Mouse (Mus musculus): Measurements from ENCODE around the gene Antxr2. TPM values are rescaled to one million over a fixed set of nuclear protein-coding genes. Genes with fewer than 3 reads are reported as not detected.

Gene Antxr2
- polyA plus RNA-seq, 1 experiment from 2014 or later, result 14.0 TPM

DNA sequence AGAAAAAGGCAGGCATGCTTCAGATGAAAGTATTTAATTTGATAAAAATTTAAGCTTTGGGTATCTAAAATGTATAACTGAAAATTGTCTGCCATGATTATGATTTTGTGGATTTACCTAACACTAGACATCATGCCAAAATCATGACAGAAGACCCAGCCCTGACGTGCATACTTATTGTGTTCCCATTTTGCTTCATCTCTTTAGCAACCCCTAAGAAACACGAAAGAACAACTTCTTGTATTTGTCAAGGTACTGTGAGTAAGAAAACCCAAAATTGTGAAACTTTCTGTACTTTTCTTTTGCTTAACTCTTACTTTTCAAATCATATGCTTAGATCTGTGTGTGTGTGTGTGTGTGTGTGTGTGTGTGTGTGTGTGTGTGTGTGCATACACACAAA, 6.3 kb downstream of the Antxr2 start:
- Histone ChIP-seq H3K9me3 (no peaks in the 10 kb centered on the region), H3K4me2 (replicated peaks) (no peak overlapping the region), H3K4me3 (no peak overlapping the region), H3K4me1 (no peaks in the 10 kb centered on the region), H3K27ac (no peak overlapping the region), H3K36me3 (no peaks in the 10 kb centered on the region), H3K9ac (no peak overlapping the region), H3K27me3 (replicated peaks) (no peaks in the 10 kb centered on the region)
- WGBS, result 93% methylated on average over 2 of the region's 2 CpGs
- no peak for ATAC-seq (ENCODE audit: low FRiP score, low read depth)

DNA sequence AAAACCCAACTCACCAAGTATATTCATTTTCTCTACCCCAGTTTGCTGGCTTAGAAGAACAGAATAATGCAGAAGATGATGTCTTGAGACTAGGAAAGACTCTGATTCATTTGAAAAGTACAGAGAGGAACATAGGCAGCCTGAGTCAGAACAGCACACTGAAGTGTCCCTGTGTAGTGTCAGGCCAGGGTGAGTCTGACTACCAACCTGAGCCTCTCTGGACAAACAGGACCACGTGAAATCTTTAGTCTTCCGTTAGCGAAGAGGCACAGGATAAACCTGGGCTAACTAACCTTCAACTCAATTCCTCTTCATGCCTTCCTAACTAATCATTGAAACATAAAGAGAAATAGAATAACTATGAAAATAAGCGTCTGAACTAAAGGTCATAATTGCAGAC, 9.3 kb downstream of the Antxr2 start:
- ATAC-seq (ENCODE audit: low FRiP score, low read depth), result no peak
- H3K27ac ChIP-seq, result no peak overlapping the region
- H3K4me3 ChIP-seq, result no peak overlapping the region
- no peaks in the 10 kb centered on the region for H3K36me3 ChIP-seq
- no peak overlapping the region for H3K4me2 ChIP-seq (replicated peaks)
- WGBS, result 98% methylated on average over 4 of the region's 4 CpGs
- no peaks in the 10 kb centered on the region for H3K4me1 ChIP-seq
- H3K27me3 ChIP-seq (replicated peaks), result no peaks in the 10 kb centered on the region
- no peaks in the 10 kb centered on the region for H3K9me3 ChIP-seq
- H3K9ac ChIP-seq, result no peak overlapping the region

DNA sequence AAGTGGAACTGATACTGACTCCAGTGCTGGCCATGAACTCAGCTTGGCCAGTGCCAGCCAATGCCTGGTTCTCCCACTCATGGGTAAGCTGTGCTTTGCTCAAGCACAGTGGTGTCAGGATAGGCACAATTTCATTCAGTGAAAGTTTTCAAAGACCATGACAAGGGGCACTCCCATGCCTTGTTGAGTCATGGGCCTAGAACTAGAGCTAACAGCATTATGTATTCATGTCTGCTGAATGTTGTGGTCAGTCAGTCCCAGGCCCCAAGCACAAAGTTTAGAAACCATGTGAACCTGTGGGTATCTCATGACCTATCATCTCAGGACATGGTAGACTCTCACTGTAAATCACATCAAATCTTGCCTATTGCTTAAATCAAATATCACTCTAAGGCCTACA, 10.2 kb downstream of the Antxr2 start:
- H3K4me1 ChIP-seq, result no peaks in the 10 kb centered on the region
- H3K36me3 ChIP-seq, result no peaks in the 10 kb centered on the region
- no peak overlapping the region for H3K27ac ChIP-seq
- H3K9me3 ChIP-seq, result no peaks in the 10 kb centered on the region
- no peak overlapping the region for H3K4me3 ChIP-seq
- H3K4me2 ChIP-seq (replicated peaks), result no peak overlapping the region
- no peak overlapping the region for H3K9ac ChIP-seq
- no peaks in the 10 kb centered on the region for H3K27me3 ChIP-seq (replicated peaks)
- ATAC-seq (ENCODE audit: low FRiP score, low read depth), result no peak

DNA sequence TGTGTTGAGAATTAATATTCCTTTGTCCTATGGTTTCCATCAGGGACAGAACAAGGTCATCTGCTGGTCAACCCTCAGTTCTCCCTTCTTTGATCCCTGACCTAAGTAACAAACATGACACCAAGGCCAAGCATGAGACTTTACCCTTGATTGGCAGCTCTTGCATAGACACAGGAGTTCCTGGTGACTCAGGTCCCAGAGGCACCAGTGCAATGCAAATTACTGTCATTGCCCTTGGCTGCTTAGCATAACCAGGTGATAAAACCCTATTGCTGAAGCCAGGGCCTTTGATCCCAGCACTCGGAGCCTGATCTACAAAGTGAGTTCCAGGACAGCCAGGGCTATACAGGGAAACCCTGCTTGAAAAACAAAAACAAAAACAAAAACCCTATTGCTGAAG, 11.4 kb downstream of the Antxr2 start:
- 39% methylated on average over 1 of the region's 1 CpGs for whole genome bisulfite sequencing
- H3K36me3 ChIP-seq, result no peaks in the 10 kb centered on the region

DNA sequence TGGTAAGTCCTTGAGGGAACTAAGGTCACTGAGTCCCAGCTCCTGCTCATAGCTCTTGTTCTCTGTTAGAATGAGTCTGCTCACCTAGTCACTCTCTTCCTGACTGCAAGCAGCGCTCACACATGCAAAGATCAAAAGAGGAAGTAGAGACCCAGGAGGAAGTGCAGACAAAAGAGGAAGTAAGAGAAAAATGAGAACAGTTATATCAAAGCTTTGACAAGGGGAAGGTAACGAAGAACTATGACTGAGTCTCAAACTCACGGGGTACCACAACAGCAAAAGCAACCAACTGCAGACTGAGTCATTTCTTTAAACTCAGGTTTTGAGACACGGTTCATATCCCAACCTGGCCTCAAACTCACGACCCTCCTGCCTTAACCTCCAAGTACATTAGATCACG, 12.7 kb downstream of the Antxr2 start:
- Histone ChIP-seq H3K27ac (no peak overlapping the region), H3K4me1 (no peaks in the 10 kb centered on the region), H3K4me2 (replicated peaks) (no peak overlapping the region), H3K9ac (no peak overlapping the region), H3K27me3 (replicated peaks) (no peaks in the 10 kb centered on the region), H3K4me3 (no peak overlapping the region), H3K9me3 (no peaks in the 10 kb centered on the region), H3K36me3 (no peaks in the 10 kb centered on the region)
- ATAC-seq (ENCODE audit: low FRiP score, low read depth), result no peak
- 90% methylated on average over 6 of the region's 6 CpGs for whole genome bisulfite sequencing

More for the DNA sequence above, 11.4 kb downstream of the Antxr2 start:
- H3K9me3 ChIP-seq, result no peaks in the 10 kb centered on the region
- H3K27ac ChIP-seq, result no peak overlapping the region
- H3K9ac ChIP-seq, result no peak overlapping the region
- no peak for ATAC-seq (ENCODE audit: low FRiP score, low read depth)
- H3K4me1 ChIP-seq, result no peaks in the 10 kb centered on the region
- no peak overlapping the region for H3K4me2 ChIP-seq (replicated peaks)
- H3K4me3 ChIP-seq, result no peak overlapping the region
- H3K27me3 ChIP-seq (replicated peaks), result no peaks in the 10 kb centered on the region

DNA sequence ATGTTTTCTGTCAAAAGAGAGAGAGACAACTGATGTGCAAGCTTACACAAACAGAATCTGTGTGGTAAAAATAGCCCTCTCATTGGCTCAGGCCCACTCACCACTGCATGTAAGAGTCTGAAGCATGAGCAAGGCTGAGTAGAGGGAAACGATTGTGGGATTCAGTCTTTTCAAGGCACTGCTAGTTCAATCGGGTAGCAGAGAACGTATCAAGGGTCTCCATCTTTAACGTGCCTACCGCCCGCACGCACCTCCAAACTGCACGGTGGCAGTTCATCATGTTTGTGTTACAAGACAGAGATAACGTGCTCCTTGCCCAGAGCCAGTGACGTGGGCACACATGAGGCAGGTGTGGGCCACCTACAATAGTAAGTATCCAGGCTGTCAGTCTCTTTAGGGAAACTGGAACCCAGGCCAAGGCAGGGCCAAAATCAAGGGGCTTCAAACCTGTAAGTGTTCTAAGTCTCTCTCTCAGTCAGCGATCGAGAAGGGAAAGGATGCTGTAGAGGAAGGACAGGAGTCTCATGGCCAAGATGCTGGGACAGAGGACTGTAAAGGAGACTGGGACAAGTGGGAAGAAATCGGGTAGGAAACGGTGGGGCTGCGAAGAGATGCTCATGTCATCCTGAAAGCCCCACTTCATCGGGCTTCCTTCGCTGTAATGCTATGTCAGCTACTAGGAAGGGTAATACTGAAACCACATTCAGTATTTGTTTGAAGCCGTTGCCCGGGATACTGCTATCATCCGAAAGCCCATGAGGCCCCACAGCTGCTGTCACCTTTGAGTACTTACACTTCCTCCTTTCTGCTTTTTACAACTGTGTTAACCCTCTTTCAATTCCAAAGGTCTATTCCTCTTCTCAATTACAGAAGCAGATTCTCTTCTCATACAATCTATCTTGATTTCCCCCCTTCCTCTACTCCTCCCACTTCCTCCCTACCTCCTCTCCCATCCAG, 14.3 kb downstream of the Antxr2 start:
- H3K4me2 ChIP-seq (replicated peaks), result no peak overlapping the region

DNA sequence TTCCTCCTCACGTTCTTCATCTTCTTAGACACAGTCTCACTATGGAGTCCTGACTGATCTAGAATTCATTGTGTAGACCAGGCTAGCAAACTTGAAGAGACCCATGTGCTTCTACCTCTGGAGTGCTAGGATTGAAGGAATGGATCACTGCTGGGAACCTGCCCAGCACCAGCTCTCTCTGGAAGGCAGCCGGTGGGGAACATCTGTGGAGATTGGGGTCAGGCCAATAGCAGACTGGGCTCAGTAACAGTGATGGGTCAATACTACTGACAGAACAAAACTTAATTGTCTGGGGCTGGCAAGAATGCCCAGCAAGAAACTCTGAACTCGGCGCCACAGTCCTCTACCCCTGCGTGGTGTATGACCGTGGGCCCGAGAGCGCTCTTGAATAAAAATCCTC, 25.1 kb downstream of the Antxr2 start:
- Histone ChIP-seq H3K27ac (no peak overlapping the region), H3K9me3 (no peaks in the 10 kb centered on the region), H3K4me3 (no peak overlapping the region), H3K9ac (no peak overlapping the region), H3K36me3 (peaks cover 3% of the 10 kb centered on the region; the same call in 1 of the 2 replicates), H3K4me1 (no peaks in the 10 kb centered on the region), H3K4me2 (replicated peaks) (no peak overlapping the region), H3K27me3 (replicated peaks) (no peaks in the 10 kb centered on the region)
- ATAC-seq (ENCODE audit: low FRiP score, low read depth), result no peak
- over 99% methylated on average over 8 of the region's 8 CpGs for WGBS

More for the DNA sequence above, 14.3 kb downstream of the Antxr2 start:
- no peak overlapping the region for H3K4me3 ChIP-seq
- H3K27ac ChIP-seq, result no peak overlapping the region
- WGBS, result 76% methylated on average over 20 of the region's 20 CpGs
- H3K4me1 ChIP-seq, result no peaks in the 10 kb centered on the region
- H3K9me3 ChIP-seq, result no peaks in the 10 kb centered on the region
- peak; percentile 58 for ATAC-seq (ENCODE audit: low FRiP score, low read depth)
- H3K36me3 ChIP-seq, result no peaks in the 10 kb centered on the region
- H3K27me3 ChIP-seq (replicated peaks), result no peaks in the 10 kb centered on the region
- no peak overlapping the region for H3K9ac ChIP-seq

DNA sequence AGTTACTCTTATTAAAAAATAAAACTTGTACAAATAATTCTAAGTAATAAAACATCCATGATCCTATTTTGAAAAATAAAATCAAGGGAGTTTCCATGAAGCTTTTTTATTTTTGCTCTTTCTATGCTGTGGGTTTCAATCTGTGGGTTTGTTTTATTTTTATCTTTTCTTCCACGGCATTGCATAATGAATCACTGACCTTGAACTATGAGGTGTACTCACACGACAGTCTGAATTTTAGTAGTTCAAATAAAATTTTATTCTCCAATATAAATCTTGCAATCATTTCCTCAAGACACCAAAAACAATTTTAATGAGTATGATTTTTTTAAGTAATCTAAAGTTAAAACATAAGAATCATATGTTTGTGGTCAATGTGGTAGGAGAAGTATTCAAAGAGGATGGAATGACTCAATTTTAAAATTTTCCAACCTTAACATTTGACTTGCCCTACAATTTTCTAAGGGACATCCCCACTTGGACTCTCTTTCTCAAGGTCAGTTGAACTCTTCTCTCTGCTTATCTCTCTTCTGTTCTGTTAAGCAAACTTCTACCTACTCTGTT, 31.5 kb downstream of the Antxr2 start:
- H3K9ac ChIP-seq, result no peak overlapping the region
- WGBS, result 77% methylated on average over 2 of the region's 2 CpGs

DNA sequence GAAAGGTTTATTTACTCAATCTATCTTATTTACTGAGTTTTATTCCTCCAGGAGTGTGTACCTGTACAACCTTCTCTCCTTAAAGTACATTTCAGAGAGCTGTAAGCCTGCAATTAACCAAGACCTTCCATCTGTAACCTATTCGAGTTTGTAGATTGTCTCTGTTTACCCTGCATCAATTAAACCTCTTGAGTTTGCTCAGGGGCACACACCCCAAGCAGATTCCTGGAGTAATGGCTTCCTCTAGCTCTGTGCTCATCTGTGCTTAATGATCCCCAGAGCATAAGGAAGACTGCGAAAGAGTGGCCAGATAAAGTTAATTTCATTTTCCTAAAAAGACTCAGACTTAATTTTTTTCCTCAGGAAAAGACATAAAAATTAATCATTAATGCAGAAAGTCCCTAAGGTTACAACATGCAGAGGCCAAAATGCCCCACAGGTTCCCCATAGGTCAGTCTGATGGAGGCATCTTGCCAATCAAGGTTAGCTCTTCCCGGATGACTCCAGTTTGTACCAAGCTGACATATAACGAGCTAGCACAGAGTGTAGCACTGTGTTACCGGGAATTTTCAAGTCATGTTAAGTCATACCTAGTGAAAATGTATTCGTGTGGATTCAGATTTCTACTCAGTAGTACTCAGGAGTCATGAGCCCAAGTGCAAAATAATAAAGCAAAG, 34.2 kb downstream of the Antxr2 start:
- Histone ChIP-seq H3K36me3 (no peaks in the 10 kb centered on the region), H3K4me1 (no peaks in the 10 kb centered on the region), H3K4me2 (replicated peaks) (no peak overlapping the region), H3K4me3 (no peak overlapping the region), H3K27ac (no peak overlapping the region), H3K9ac (no peak overlapping the region), H3K9me3 (no peaks in the 10 kb centered on the region), H3K27me3 (replicated peaks) (no peaks in the 10 kb centered on the region)
- WGBS, result 76% methylated on average over 6 of the region's 6 CpGs
- ATAC-seq (ENCODE audit: low FRiP score, low read depth), result no peak

More for the DNA sequence above, 31.5 kb downstream of the Antxr2 start:
- ATAC-seq (ENCODE audit: low FRiP score, low read depth), result no peak
- Histone ChIP-seq H3K27ac (no peak overlapping the region), H3K36me3 (no peaks in the 10 kb centered on the region), H3K4me2 (replicated peaks) (no peak overlapping the region), H3K4me1 (no peaks in the 10 kb centered on the region), H3K4me3 (no peak overlapping the region), H3K27me3 (replicated peaks) (no peaks in the 10 kb centered on the region), H3K9me3 (no peaks in the 10 kb centered on the region)

DNA sequence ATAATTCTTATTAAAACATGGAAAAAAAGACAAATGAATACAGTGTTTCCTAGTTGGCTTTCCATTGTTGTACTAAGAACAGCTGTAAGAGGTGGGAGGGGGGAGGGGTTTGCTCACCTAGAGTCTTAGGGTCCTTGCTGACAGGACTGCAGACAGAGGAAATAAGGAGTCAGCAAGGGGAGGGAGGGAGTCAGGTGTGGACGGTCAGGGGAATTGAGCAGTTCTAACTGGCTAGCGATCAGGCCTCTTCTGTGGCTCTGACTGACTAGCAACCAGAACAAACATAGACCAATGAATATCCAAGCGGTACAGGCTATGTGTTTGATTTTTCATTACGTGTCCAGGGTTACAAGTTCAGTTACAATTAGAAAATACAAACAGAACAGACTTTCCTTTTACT, 35.0 kb downstream of the Antxr2 start:
- H3K9me3 ChIP-seq, result no peaks in the 10 kb centered on the region
- no peak overlapping the region for H3K4me2 ChIP-seq (replicated peaks)
- H3K4me1 ChIP-seq, result no peaks in the 10 kb centered on the region
- no peak overlapping the region for H3K9ac ChIP-seq
- no peak overlapping the region for H3K4me3 ChIP-seq
- H3K36me3 ChIP-seq, result no peaks in the 10 kb centered on the region
- H3K27me3 ChIP-seq (replicated peaks), result no peaks in the 10 kb centered on the region
- ATAC-seq (ENCODE audit: low FRiP score, low read depth), result no peak
- 85% methylated on average over 4 of the region's 4 CpGs for whole genome bisulfite sequencing
- no peak overlapping the region for H3K27ac ChIP-seq

DNA sequence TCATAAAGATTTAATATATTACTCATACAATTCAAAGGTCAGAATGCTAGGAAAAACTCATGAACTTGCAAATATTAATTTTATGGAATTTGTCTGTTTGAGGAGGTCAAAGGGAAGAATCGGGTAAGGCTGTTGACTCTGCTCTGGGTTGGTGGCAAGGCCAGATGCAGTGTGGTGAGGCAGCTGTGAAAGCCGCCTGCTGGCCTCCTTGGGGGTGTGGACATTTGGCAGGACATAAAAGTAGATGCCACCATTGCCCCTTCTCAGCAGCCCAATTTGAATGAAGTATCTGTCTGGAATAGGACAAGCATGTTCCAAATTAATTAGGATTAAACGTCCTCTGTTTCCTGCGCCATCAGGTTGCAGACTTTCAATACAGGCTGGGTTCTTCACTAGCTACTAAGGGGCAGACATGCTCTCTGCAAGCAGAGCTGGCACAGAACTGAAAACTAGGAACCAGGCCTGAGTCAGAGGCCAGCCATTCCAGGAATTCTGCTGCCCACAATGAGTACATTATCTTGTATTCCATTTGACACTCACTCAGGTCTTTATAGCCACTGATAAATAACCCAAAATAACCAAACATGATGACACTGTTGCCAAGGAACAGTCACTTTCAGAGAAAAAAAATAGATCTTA, 44.1 kb downstream of the Antxr2 start:
- no peaks in the 10 kb centered on the region for H3K27me3 ChIP-seq (replicated peaks)
- H3K4me2 ChIP-seq (replicated peaks), result no peak overlapping the region
- 94% methylated on average over 4 of the region's 4 CpGs for WGBS
- no peak overlapping the region for H3K9ac ChIP-seq
- no peak overlapping the region for H3K4me3 ChIP-seq
- H3K27ac ChIP-seq, result no peak overlapping the region
- no peak for ATAC-seq (ENCODE audit: low FRiP score, low read depth)
- peaks cover 4% of the 10 kb centered on the region; the same call in 1 of the 2 replicates for H3K36me3 ChIP-seq
- H3K9me3 ChIP-seq, result no peaks in the 10 kb centered on the region
- no peaks in the 10 kb centered on the region for H3K4me1 ChIP-seq

DNA sequence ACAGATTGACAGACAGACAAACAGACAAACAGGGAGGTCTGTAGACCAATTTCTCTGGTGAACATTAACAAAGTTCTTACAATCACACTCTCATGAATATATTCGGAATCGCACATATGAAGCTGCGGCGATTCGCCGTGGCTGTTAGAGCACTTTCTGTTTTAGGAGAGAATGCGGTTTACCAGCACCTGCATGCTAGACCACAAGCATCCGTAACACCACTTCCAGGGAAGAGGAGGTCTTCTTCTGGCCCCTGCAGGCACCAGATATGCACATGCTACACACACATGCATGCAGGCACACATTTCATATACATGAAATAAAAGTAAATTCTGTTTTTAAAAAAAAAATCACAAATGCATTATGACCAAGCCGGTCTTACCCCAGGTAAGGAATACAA, 47.5 kb downstream of the Antxr2 start:
- WGBS, result 94% methylated on average over 9 of the region's 9 CpGs
- peaks cover 2% of the 10 kb centered on the region; the same call in 1 of the 2 replicates for H3K36me3 ChIP-seq
- no peak overlapping the region for H3K4me3 ChIP-seq
- H3K27ac ChIP-seq, result no peak overlapping the region
- no peaks in the 10 kb centered on the region for H3K9me3 ChIP-seq
- H3K4me1 ChIP-seq, result no peaks in the 10 kb centered on the region
- no peaks in the 10 kb centered on the region for H3K27me3 ChIP-seq (replicated peaks)
- no peak overlapping the region for H3K9ac ChIP-seq
- ATAC-seq (ENCODE audit: low FRiP score, low read depth), result no peak
- H3K4me2 ChIP-seq (replicated peaks), result no peak overlapping the region
